Mouse (Mus musculus): ENCODE results near the gene Rora. TPM values are rescaled to one million over a fixed set of nuclear protein-coding genes. Genes with fewer than 3 reads are reported as not detected.

Rora gene
- polyA plus RNA-seq, 1 experiment from 2014 or later = 6.0 TPM

DNA sequence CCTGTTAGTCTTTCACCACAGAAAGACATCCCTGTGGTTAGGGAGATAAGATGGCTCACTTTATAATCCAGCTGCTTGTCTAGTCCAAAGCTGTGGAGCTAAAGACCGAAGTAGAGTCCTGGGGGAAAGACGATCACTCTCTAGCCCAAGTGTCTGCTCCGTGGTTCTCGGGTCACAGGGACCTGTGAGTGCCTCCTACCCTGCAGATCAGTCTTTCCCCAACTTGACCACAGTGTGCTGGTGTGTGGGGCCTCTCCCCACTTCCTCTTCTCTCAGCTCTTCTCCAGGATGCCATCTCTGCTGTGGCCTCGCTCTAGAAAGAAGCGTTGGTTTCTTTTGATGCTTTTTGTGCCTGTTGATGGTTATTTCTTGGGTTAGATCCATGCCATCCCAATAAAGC lies 682.5 kb downstream of the Rora start:
- no peaks in the 10 kb centered on the region for H3K9me3 ChIP-seq (replicated peaks)
- ATAC-seq (ENCODE audit: insufficient read depth) = no peak
- no peaks in the 10 kb centered on the region for H3K36me3 ChIP-seq (replicated peaks)
- no peak overlapping the region for H3K27ac ChIP-seq (replicated peaks)
- H3K4me1 ChIP-seq (replicated peaks) = peaks cover 23% of the 10 kb centered on the region
- H3K27me3 ChIP-seq = no peaks in the 10 kb centered on the region
- no peak overlapping the region for H3K4me3 ChIP-seq (replicated peaks)
- 16% methylated on average over 6 of the region's 6 CpGs for WGBS (ENCODE audit: insufficient replicate concordance)
- H3K4me2 ChIP-seq = no peak overlapping the region
- H3K9ac ChIP-seq = no peak overlapping the region

- 62% methylated on average over 7 of the region's 7 CpGs for WGBS (ENCODE audit: insufficient replicate concordance)
- ATAC-seq (ENCODE audit: insufficient read depth) = no peak
- Histone ChIP-seq H3K36me3 (replicated peaks) (no peaks in the 10 kb centered on the region), H3K27ac (replicated peaks) (no peak overlapping the region; the same call in 1 of the 2 replicates), H3K27me3 (no peaks in the 10 kb centered on the region), H3K4me1 (replicated peaks) (0 out of 2 replicates have a peak, but pooled peaks cover 7% of the 10 kb centered on the region), H3K9ac (no peak overlapping the region), H3K4me2 (no peak overlapping the region), H3K9me3 (replicated peaks) (no peaks in the 10 kb centered on the region), H3K4me3 (replicated peaks) (no peak overlapping the region)
Measured at GRCm38 (mm10) chr9:69339199-69339598, 685.6 kb downstream of the Rora start.

GRCm38 (mm10) chr9:69339829-69340228 lies 686.2 kb downstream of the Rora start:
- ATAC-seq (ENCODE audit: insufficient read depth) = no peak
- Histone ChIP-seq H3K27me3 (no peaks in the 10 kb centered on the region), H3K27ac (replicated peaks) (no peak overlapping the region), H3K9me3 (replicated peaks) (no peaks in the 10 kb centered on the region), H3K36me3 (replicated peaks) (no peaks in the 10 kb centered on the region), H3K4me3 (replicated peaks) (no peak overlapping the region), H3K9ac (no peak overlapping the region), H3K4me2 (no peak overlapping the region), H3K4me1 (replicated peaks) (0 out of 2 replicates have a peak, but pooled peaks cover 7% of the 10 kb centered on the region)
- 54% methylated on average over 6 of the region's 6 CpGs for WGBS (ENCODE audit: insufficient replicate concordance)

DNA sequence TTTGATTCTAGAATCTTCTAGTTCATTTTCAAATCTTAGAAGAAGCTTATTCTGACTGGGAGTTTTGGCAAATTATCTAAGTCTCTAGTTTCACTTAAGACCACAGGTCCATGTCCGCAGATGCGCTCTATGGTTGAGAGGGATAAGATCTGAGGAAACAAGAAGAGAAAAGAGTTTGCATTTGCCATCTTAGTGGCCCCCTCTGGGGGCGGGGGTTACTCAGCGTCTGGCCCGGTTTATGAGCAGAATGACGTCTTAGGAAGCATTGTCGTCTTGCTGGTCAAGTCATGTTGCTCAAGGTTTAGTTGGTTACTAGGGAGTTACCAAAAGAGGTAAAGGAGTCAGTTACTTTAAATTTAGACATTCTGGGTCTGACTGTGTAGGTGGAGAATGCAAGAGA lies 686.8 kb downstream of the Rora start:
- Histone ChIP-seq H3K4me2 (no peak overlapping the region), H3K27me3 (no peaks in the 10 kb centered on the region), H3K4me1 (replicated peaks) (peaks cover 7% of the 10 kb centered on the region; the same call in 1 of the 2 replicates), H3K27ac (replicated peaks) (no peak overlapping the region), H3K36me3 (replicated peaks) (no peaks in the 10 kb centered on the region), H3K9me3 (replicated peaks) (no peaks in the 10 kb centered on the region), H3K4me3 (replicated peaks) (no peak overlapping the region), H3K9ac (no peak overlapping the region)
- no peak for ATAC-seq (ENCODE audit: insufficient read depth)
- WGBS (ENCODE audit: insufficient replicate concordance) = 71% methylated on average over 7 of the region's 7 CpGs

DNA sequence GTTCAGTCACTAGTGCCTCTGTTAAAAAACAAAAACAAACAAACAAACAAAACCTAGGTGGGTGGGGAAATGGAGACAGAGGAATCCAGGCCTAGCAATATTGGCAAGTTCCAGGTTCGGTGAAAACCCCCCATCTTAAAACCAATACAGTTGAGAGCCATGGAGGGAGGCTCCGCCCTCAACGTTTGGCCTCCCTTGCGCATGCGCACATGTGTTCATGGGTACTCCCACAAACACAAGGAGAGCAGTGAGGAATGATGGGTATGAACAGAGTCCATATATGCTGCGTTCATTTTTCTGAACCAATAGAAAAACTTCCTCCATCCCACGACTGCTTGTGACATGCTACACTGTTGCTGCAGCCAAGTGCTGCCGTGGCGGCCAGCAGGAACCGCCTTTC lies 690.3 kb downstream of the Rora start:
- no peak for ATAC-seq (ENCODE audit: insufficient read depth)
- Histone ChIP-seq H3K27ac (replicated peaks) (no peak overlapping the region), H3K4me2 (no peak overlapping the region), H3K36me3 (replicated peaks) (no peaks in the 10 kb centered on the region), H3K9me3 (replicated peaks) (no peaks in the 10 kb centered on the region), H3K27me3 (no peaks in the 10 kb centered on the region), H3K4me3 (replicated peaks) (no peak overlapping the region), H3K9ac (no peak overlapping the region), H3K4me1 (replicated peaks) (peaks cover 2% of the 10 kb centered on the region; the same call in 1 of the 2 replicates)
- WGBS (ENCODE audit: insufficient replicate concordance) = 77% methylated on average over 10 of the region's 10 CpGs

DNA sequence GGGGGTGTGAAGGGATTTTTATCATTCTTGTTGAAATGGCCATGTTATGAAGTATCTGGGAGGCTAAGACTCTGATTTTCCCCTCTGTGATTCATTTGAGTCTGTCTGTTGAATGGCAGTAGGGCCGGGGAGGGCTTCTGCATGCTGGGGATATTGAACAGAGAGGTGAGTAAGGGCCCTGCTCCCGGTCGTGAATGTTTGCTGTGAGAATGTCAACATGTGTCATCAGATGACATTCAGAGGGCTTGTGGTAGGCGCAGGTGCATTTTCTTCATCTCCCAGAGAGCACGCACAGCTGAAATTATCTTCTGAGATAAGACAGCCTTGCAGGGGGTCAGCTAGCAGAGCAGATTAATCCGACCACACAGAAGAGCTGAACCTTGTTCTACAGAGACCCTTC lies 692.0 kb downstream of the Rora start:
- no peaks in the 10 kb centered on the region; the same call in 1 of the 2 replicates for H3K4me1 ChIP-seq (replicated peaks)
- H3K27ac ChIP-seq (replicated peaks) = no peak overlapping the region
- H3K9ac ChIP-seq = no peak overlapping the region
- 49% methylated on average over 6 of the region's 6 CpGs for WGBS (ENCODE audit: insufficient replicate concordance)
- H3K9me3 ChIP-seq (replicated peaks) = no peaks in the 10 kb centered on the region
- H3K4me2 ChIP-seq = no peak overlapping the region
- no peaks in the 10 kb centered on the region for H3K36me3 ChIP-seq (replicated peaks)
- no peak for ATAC-seq (ENCODE audit: insufficient read depth)
- no peaks in the 10 kb centered on the region for H3K27me3 ChIP-seq
- no peak overlapping the region for H3K4me3 ChIP-seq (replicated peaks)

DNA sequence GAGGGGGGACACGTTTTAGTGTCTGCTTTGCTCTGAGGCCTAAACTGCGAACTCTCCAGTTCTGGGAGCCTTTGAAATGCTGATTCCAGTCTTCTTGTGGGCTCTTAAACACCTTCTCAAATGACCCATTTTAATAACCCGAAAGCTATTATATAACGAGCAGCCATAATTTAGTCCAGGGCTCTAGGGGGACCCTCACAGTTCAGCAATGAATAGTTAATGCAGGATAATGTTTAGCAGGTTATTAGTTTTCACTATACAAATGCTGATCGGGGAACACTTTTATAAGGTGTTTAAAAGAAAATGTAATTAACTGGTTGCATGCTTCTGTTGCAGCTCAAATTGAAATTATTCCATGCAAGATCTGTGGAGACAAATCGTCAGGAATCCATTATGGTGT lies 694.2 kb downstream of the Rora start:
- H3K27me3 ChIP-seq = no peaks in the 10 kb centered on the region
- H3K36me3 ChIP-seq (replicated peaks) = no peaks in the 10 kb centered on the region
- no peak overlapping the region for H3K4me2 ChIP-seq
- H3K9ac ChIP-seq = no peak overlapping the region
- H3K4me3 ChIP-seq (replicated peaks) = no peak overlapping the region
- no peaks in the 10 kb centered on the region; the same call in 1 of the 2 replicates for H3K4me1 ChIP-seq (replicated peaks)
- no peaks in the 10 kb centered on the region for H3K9me3 ChIP-seq (replicated peaks)
- no peak overlapping the region for H3K27ac ChIP-seq (replicated peaks)
- WGBS (ENCODE audit: insufficient replicate concordance) = 70% methylated on average over 6 of the region's 6 CpGs
- ATAC-seq (ENCODE audit: insufficient read depth) = no peak

DNA sequence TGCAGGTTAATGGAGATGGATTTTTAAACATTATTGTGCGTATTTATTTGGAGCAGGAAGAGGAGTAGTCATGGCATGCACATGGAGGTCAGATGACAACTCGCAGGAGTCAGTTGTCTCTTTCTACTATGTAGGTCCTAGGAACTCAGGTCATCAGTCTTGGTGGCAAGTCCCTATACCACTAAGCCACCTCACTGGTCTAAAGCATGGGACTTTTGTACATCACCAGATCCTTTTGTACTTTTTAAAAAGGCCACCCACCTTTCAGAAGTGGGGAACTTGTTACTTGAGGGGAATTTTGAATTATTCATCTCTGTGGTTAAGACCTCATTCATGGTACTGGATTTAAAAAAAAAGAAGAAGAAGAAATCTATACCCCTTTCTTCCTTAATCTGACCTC lies 696.0 kb downstream of the Rora start:
- Histone ChIP-seq H3K4me1 (replicated peaks) (no peaks in the 10 kb centered on the region; the same call in 1 of the 2 replicates), H3K4me3 (replicated peaks) (no peak overlapping the region), H3K9me3 (replicated peaks) (no peaks in the 10 kb centered on the region), H3K27ac (replicated peaks) (no peak overlapping the region), H3K9ac (no peak overlapping the region), H3K4me2 (no peak overlapping the region), H3K36me3 (replicated peaks) (no peaks in the 10 kb centered on the region), H3K27me3 (no peaks in the 10 kb centered on the region)
- no peak for ATAC-seq (ENCODE audit: insufficient read depth)
- WGBS (ENCODE audit: insufficient replicate concordance) = 65% methylated on average over 2 of the region's 2 CpGs

GRCm38 (mm10) chr9:69354228-69354627 lies 700.6 kb downstream of the Rora start:
- WGBS (ENCODE audit: insufficient replicate concordance) = 74% methylated on average over 6 of the region's 6 CpGs

GRCm38 (mm10) chr9:69357834-69358233 lies 704.2 kb downstream of the Rora start:
- 28% methylated on average over 3 of the region's 3 CpGs for WGBS (ENCODE audit: insufficient replicate concordance)
- H3K36me3 ChIP-seq (replicated peaks) = no peaks in the 10 kb centered on the region
- H3K9ac ChIP-seq = no peak overlapping the region
- no peak for ATAC-seq (ENCODE audit: insufficient read depth)
- H3K27me3 ChIP-seq = no peaks in the 10 kb centered on the region
- H3K9me3 ChIP-seq (replicated peaks) = no peaks in the 10 kb centered on the region
- H3K27ac ChIP-seq (replicated peaks) = no peak overlapping the region
- no peaks in the 10 kb centered on the region for H3K4me1 ChIP-seq (replicated peaks)
- no peak overlapping the region for H3K4me3 ChIP-seq (replicated peaks)
- no peak overlapping the region for H3K4me2 ChIP-seq

More at GRCm38 (mm10) chr9:69354228-69354627, 700.6 kb downstream of the Rora start:
- no peak for ATAC-seq (ENCODE audit: insufficient read depth)
- H3K9me3 ChIP-seq (replicated peaks) = no peaks in the 10 kb centered on the region
- no peak overlapping the region for H3K4me3 ChIP-seq (replicated peaks)
- H3K27ac ChIP-seq (replicated peaks) = no peak overlapping the region
- no peaks in the 10 kb centered on the region for H3K36me3 ChIP-seq (replicated peaks)
- H3K4me2 ChIP-seq = no peak overlapping the region
- H3K27me3 ChIP-seq = no peaks in the 10 kb centered on the region
- H3K9ac ChIP-seq = no peak overlapping the region
- no peaks in the 10 kb centered on the region for H3K4me1 ChIP-seq (replicated peaks)

GRCm38 (mm10) chr9:69358797-69359196 lies 705.2 kb downstream of the Rora start:
- Histone ChIP-seq H3K36me3 (replicated peaks) (no peaks in the 10 kb centered on the region), H3K4me1 (replicated peaks) (no peaks in the 10 kb centered on the region), H3K9me3 (replicated peaks) (no peaks in the 10 kb centered on the region), H3K27me3 (no peaks in the 10 kb centered on the region), H3K4me2 (no peak overlapping the region), H3K4me3 (replicated peaks) (no peak overlapping the region), H3K27ac (replicated peaks) (no peak overlapping the region), H3K9ac (no peak overlapping the region)
- no peak for ATAC-seq (ENCODE audit: insufficient read depth)
- 66% methylated on average over 6 of the region's 6 CpGs for WGBS (ENCODE audit: insufficient replicate concordance)

GRCm38 (mm10) chr9:69361951-69362445 lies 708.4 kb downstream of the Rora start:
- Histone ChIP-seq H3K27me3 (no peaks in the 10 kb centered on the region), H3K36me3 (replicated peaks) (no peaks in the 10 kb centered on the region), H3K4me2 (no peak overlapping the region), H3K27ac (replicated peaks) (no peak overlapping the region), H3K4me1 (replicated peaks) (no peaks in the 10 kb centered on the region), H3K9me3 (replicated peaks) (no peaks in the 10 kb centered on the region), H3K4me3 (replicated peaks) (no peak overlapping the region), H3K9ac (no peak overlapping the region)
- ATAC-seq (ENCODE audit: insufficient read depth) = no peak
- WGBS (ENCODE audit: insufficient replicate concordance) = 69% methylated on average over 8 of the region's 8 CpGs

All from liver, embryonic 15.5 days (tissue).